Mouse (Mus musculus): ENCODE data around the gene Stk31.
"Not testable (repeated sequence)": the region's sequence is repeated elsewhere in the genome, so short reads cannot be mapped to it uniquely, and the experiment has no call there.

DNA sequence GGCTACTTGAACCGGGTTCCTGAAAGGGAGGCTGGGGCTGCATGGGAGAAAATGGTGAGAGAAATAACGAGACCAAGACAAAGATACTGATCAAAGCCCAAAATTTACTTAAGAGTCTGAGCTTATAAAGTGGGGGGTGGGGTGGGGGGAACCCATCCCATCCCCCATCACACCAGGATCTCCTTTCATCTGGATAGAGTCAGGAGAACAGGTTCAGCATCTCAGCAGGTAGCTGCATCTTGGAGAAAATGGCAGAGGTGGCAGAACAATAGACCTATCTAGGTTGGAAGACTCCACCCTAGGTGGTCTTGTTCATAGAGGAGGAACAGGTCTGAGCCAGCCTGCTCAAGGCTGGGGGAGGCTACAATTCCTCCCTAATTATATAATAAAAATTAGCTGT is 17.6 kb downstream of the Stk31 start:
- not testable (repeated sequence) for TF ChIP-seq CTCF (IDR thresholded peaks at IDR 0.05); POLR2A (IDR thresholded peaks at IDR 0.05; ENCODE audit: insufficient read depth, low read depth, low read length); EP300 (IDR thresholded peaks at IDR 0.05; ENCODE audit: insufficient read depth, low read depth, low read length)

All from heart, adult 2 months (tissue).